Mouse (Mus musculus) bone marrow, adult 2 months (tissue): Measurements from ENCODE around the gene Kcnmb3. TPM values are rescaled to one million over a fixed set of nuclear protein-coding genes. Genes with fewer than 3 reads are reported as not detected.

ENCODE experiments used
- H3K27ac ChIP-seq: fragments of 200-500 bp; 2 replicates; pipeline ENCODE4 v1.5.1; 2012; ENCODE audit warnings: low read depth, mild to moderate bottlenecking, control low read depth, inconsistent platforms, low read length; ENCODE audit not compliant: control insufficient read depth, poor library complexity, insufficient read depth
- H3K4me1 ChIP-seq: fragments of 200-500 bp; 2 replicates; pipeline ENCODE4 v1.6.1; 2011; ENCODE audit warnings: low read length; ENCODE audit not compliant: control insufficient read depth, insufficient read depth
- H3K4me3 ChIP-seq: fragments of 200-500 bp; replicated peaks from 2 replicates; pipeline ENCODE3; 2011; ENCODE audit warnings: mild to moderate bottlenecking, low read depth, low read length, control low read depth; ENCODE audit not compliant: control insufficient read depth
- CTCF ChIP-seq: fragments of 200-500 bp; IDR thresholded peaks from 2 replicates; pipeline ENCODE4 v1.5.1; 2011; ENCODE audit warnings: low read length, control low read depth; ENCODE audit not compliant: control insufficient read depth, insufficient read depth
- POLR2A ChIP-seq: fragments of 200-500 bp; IDR thresholded peaks from 2 replicates; pipeline ENCODE4 v1.6.1; 2011; ENCODE audit warnings: low read depth, mild to moderate bottlenecking, control low read depth, low read length, borderline replicate concordance; ENCODE audit not compliant: control insufficient read depth
- WGBS: fragments of 180-500 bp; shearing (Covaris S2); methylation state at CpG from one replicate; pipeline ENCODE4 v1.1.7; 2018; 5-methylcytosine and 5-hydroxymethylcytosine counted together
- polyA plus RNA-seq: library from polyadenylated mRNA; stranded (reverse); fragments of >200 nt; gene quantifications from 2 replicates; pipeline ENCODE4 v1.2.4, GENCODE M21; 2011; ENCODE audit warnings: low replicate concordance; ENCODE audit not compliant: missing spikeins, insufficient read depth, insufficient read length

Gene Kcnmb3
- polyA plus RNA-seq, 1 experiment: not detected

- Histone ChIP-seq H3K4me1 (no peaks in the 10 kb centered on the region), H3K27ac (no peak overlapping the region), H3K4me3 (no peak overlapping the region)
- WGBS: 65% methylated on average over 4 of the region's 4 CpGs
- TF ChIP-seq CTCF (no peak), POLR2A (no peak)
Measured at GRCm38 (mm10) chr3:32468411-32468810, 23.6 kb downstream of the Kcnmb3 start.

- 90% methylated on average over 4 of the region's 4 CpGs for WGBS
- Histone ChIP-seq H3K27ac (no peak overlapping the region), H3K4me1 (no peaks in the 10 kb centered on the region), H3K4me3 (no peak overlapping the region)
- no peak for TF ChIP-seq POLR2A
- TF ChIP-seq CTCF: no peak
Measured at GRCm38 (mm10) chr3:32467321-32467720, 24.7 kb downstream of the Kcnmb3 start.

- Histone ChIP-seq H3K4me3 (no peak overlapping the region), H3K27ac (no peak overlapping the region), H3K4me1 (no peaks in the 10 kb centered on the region)
- TF ChIP-seq CTCF: peak; percentile 68
- no peak for TF ChIP-seq POLR2A
- 81% methylated on average over 4 of the region's 4 CpGs for WGBS
Measured at GRCm38 (mm10) chr3:32459777-32460176, 32.3 kb downstream of the Kcnmb3 start.

- 91% methylated on average over 11 of the region's 11 CpGs for WGBS
- no peak overlapping the region for H3K27ac ChIP-seq
- no peak overlapping the region for H3K4me3 ChIP-seq
- H3K4me1 ChIP-seq: no peaks in the 10 kb centered on the region
- no peak for TF ChIP-seq POLR2A
- no peak for TF ChIP-seq CTCF
Measured at GRCm38 (mm10) chr3:32454329-32455021, 37.6 kb downstream of the Kcnmb3 start.

GRCm38 (mm10) chr3:32441710-32442109 is 50.3 kb downstream of the Kcnmb3 start:
- Histone ChIP-seq H3K27ac (no peak overlapping the region), H3K4me3 (no peak overlapping the region), H3K4me1 (no peaks in the 10 kb centered on the region)
- no peak for TF ChIP-seq CTCF
- no peak for TF ChIP-seq POLR2A

- Histone ChIP-seq H3K27ac (no peak overlapping the region), H3K4me1 (no peaks in the 10 kb centered on the region), H3K4me3 (no peak overlapping the region)
- TF ChIP-seq POLR2A (no peak), CTCF (no peak)
- WGBS: 85% methylated on average over 4 of the region's 4 CpGs
Measured at GRCm38 (mm10) chr3:32438716-32439115, 53.3 kb downstream of the Kcnmb3 start.

- Histone ChIP-seq H3K4me3 (no peak overlapping the region), H3K27ac (no peak overlapping the region), H3K4me1 (no peaks in the 10 kb centered on the region)
- WGBS: 91% methylated on average over 6 of the region's 6 CpGs
- TF ChIP-seq POLR2A: no peak
- no peak for TF ChIP-seq CTCF
Measured at GRCm38 (mm10) chr3:32437820-32438219, 54.2 kb downstream of the Kcnmb3 start.

GRCm38 (mm10) chr3:32437297-32437696 is 54.7 kb downstream of the Kcnmb3 start:
- Histone ChIP-seq H3K27ac (no peak overlapping the region), H3K4me3 (no peak overlapping the region), H3K4me1 (no peaks in the 10 kb centered on the region)
- TF ChIP-seq CTCF: no peak
- TF ChIP-seq POLR2A: no peak
- 86% methylated on average over 6 of the region's 6 CpGs for WGBS

GRCm38 (mm10) chr3:32436101-32436500 is 55.9 kb downstream of the Kcnmb3 start:
- Histone ChIP-seq H3K27ac (no peak overlapping the region), H3K4me3 (no peak overlapping the region), H3K4me1 (no peaks in the 10 kb centered on the region)
- no peak for TF ChIP-seq POLR2A
- no peak for TF ChIP-seq CTCF
- 84% methylated on average over 11 of the region's 11 CpGs for WGBS
